Mouse (Mus musculus) left cerebral cortex, postnatal 10 days (tissue): ENCODE measurements around the gene Amdhd1. TPM values are rescaled to one million over a fixed set of nuclear protein-coding genes. Genes with fewer than 3 reads are reported as not detected.

Source experiments
- DNase-seq, 2 experiments: peaks; one replicate each; pipeline ENCODE4 v3.0.0; 2021 to 2022; ENCODE audit warnings: low spot score in 2 of 2, mixed read lengths in 1 of 2; ENCODE audit errors: extremely low spot score in 1 of 2
- intact Hi-C: fragments of 180-260 bp; cut with DNase I; formaldehyde crosslinking; loops from one replicate; pipeline ENCODE4 v1.15.1; 2025
- total RNA-seq, 2 experiments: library from RNA; stranded (reverse); gene quantifications; 2 replicates each; pipeline ENCODE4 v1.2.3; 2021

The Amdhd1 gene
- total RNA-seq, 2 experiments from 2014 or later, result 2.1 to 3.0 TPM

DNA sequence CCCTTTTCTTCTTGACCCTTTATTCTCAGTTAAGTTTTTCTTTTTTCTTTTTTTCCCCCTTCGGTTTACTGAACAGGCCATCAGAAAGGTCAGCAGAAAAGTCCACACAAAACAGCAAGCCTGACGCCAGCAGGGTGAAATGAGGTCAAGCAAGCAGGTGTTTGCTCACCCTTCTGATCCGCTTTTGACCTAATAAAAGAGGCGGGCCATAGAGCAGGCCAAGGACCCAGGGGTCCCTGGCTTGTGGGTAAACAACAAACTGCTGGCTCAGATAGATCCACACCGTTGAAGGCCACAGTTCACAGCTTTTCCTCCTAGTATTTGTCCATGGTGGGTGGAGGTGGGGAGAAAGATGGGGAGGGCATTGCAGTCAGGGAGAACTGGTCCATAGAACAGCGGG is 3.3 kb upstream of the Amdhd1 start:
- intact Hi-C loops, result loop anchor here (5.0 kb wide), 1 partner anchor 46 kb away; no protein-coding TSS in a partner anchor
- no peak for DNase-seq

DNA sequence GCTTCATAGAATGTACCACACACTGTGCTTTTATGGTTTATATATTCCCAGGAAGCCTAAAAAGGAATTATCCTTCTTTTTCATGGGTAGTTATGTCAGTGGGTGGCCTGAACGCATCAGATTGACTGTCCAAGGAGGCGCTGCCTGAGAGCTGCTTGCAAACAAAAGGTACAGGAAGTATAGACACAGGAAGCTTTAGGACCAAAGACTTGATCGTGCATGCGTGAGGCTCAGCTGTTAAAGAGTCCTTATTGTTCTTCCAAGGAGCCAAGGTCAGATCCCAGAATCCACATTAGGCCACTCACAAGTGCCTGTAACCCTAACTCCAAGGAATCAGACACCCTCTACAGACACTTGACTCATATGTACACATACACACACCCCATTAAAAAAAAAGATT is 2.5 kb upstream of the Amdhd1 start:
- intact Hi-C loops, result loop anchor here (5.0 kb wide), 1 partner anchor 45 kb away; no protein-coding TSS in a partner anchor

DNA sequence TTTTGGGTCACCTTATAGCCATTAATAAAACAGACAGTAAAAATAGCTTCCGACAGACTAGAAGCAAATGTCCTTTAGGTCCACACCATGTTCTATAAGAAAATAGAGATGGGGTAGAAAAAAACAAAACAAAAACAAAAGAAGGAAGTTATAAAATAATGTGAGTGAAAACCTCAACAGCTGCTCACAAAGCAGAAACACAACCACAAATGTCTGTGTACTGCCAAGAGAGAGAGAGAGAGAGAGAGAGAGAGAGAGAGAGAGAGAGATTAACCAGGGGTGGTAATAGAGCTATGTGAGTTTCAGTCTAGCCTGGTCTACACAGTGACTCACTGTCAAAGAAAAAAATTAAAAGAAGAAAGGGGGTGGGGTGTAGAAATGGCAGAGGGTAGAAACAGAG is 1.8 kb upstream of the Amdhd1 start:
- DNase-seq, result no peak
- intact Hi-C loops, result loop anchor here (5.0 kb wide), 1 partner anchor 44 kb away; no protein-coding TSS in a partner anchor

More for the DNA sequence above, 2.5 kb upstream of the Amdhd1 start:
- no peak for DNase-seq

DNA sequence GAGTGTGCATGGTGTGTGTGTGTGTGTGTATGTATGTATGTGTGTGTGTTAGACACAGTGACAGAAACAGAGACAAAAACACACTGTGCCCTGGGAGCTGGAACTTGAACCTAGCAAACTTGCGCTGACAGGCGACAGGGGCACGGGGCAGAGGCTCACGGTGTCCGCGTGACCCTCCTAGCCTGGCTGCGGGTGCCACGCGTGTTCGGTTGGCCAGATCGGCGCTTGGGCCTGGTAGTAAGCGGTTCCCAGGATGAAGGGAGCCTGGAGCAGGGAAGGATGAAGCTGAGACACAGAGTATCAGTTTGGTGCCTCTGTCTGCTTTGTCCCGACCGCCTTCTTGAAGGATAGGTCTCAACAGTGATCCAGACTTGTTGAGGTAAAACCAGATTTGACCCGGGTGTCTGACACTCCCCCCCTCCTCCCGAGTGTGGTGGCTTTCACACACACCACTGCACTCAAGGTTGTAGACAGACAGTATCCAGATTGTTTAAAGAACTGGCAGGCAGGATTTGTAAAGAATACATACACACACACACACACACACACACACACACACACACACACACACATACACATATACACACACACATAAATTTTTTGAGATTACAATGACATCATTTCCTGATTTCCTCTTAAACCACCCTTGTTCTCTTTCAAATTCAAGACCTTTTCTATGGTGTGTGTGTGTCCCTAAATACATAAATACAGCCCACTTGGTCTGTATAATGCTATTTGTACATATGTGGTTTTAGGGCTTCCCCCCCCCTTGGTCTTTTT is 788 bp upstream of the Amdhd1 start, which contains the start of gene Ccdc38:
Ccdc38 (plus strand) TSS at position 202 of the 780 bp plus-strand sequence.
- intact Hi-C loops, result loop anchor here (5.0 kb wide), 1 partner anchor 43 kb away; no protein-coding TSS in a partner anchor
- DNase-seq, result no peak

DNA sequence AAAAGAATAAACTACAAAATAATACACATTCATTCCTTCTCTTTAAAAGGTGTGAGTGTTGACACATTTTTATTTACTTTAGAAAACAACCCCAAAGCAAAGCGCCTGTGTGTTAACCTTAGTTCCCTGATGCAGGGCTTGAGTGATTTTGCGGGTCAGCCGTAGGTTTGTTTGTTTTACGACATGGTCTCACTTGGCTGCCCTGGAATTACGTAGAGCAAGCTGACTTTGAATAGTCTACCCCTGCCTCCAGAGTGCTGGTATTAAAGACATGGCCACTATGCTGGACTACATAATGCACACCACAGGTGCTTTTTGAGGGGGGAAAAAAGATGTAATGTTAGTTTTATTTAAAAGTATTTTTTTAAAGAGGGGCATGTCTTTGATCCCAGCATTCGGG is 1.0 kb downstream of the Amdhd1 start:
- no peak for DNase-seq
- intact Hi-C loops, result no loop called here

DNA sequence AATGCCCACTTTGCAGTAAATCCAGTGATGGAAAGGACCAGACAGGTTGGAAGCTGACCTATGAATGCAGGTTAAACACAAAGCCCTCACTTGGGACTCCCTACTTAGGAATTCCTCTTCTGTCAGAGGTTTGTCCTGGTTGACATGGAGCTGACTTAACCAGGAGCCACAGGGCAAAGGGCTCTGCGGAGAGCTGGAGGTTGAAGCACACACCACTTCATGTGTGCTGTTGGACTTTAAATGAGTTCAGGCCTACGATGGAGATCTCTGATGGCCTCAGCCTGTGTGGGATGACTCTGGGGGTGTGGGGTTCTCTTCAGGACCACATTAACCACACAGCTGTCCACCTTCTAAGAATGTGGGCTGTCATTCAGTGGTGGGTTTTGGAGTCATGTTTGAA is 1.5 kb downstream of the Amdhd1 start:
- intact Hi-C loops, result no loop called here
- no peak for DNase-seq

DNA sequence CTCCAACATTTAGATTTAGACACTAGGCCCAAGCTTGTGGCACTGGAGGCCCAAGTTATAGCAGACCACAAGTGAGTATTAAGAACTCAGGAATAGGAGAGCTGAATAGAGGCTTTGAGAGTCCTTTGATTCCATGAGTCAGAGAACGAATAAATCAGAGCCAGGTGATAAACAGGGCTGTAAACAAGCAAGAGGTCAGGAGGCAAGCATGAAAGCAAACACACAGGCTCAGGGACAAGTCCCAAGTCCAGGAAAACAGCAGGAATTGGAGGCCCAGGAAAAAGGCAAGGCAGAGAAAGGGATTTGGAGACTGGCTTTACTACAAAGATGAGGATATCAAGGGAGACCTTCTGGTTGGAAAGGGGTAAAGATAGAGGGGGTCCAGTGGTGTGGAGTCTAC is 14.5 kb downstream of the Amdhd1 start:
- no peak for DNase-seq
- intact Hi-C loops, result no loop called here

DNA sequence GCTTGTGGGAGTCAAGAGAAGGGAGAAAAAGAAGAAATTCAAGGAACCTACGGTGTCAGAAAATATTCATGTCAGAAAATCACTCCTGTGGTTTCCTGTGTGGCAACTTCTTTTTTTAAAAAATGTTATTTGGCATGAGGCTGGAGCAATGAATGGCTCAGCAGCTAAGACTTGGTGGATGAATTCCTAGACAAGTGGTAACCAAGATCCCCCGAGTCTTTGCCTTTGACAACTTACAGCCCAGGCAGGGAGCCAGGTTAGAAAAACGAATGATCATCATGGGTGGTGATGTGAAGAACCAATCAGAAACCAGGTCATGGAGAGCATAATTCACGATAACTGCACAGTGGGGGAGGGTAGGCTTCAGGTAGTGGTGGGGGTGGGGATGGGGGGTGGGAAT is 18.8 kb downstream of the Amdhd1 start:
- intact Hi-C loops, result no loop called here
- no peak for DNase-seq

DNA sequence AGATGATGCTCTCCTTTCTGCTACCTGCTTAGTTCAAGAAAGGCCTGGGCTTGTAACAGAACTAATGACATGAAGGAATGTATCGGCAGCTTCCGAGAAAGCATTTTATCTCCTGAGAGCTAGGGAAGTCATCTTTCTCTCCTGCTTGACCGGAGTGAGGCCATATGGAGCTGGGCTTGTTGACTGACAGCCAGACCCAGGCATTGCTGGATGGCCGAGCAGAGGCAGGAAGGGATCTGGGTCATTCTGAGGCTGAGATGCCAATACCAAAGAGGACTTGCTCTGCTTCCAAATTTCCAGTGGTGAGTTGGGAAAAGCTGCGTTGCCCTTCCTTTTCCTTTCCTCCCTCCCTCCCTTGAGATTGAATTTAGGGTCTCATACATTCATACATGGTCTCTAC is 20.1 kb downstream of the Amdhd1 start:
- DNase-seq, result no peak
- intact Hi-C loops, result no loop called here

DNA sequence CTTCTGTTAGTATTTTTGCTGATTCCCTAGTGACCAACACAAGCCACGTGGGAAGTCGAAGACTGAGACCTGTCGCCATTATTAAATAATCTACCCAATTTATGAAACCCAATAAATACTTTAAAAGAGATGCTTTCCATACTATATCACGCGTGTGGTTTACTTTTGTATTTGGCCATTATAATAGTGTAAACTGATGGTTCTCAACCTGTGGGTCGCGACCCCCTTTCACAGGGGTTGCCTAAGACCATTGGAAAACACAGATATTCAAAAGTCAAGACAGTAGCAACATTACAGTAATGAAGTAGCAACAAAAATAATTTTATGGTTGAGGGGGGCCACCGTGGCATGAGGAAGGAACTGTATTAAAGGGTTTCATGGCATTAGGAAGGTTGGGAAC is 20.7 kb downstream of the Amdhd1 start:
- DNase-seq, result no peak
- intact Hi-C loops, result no loop called here

DNA sequence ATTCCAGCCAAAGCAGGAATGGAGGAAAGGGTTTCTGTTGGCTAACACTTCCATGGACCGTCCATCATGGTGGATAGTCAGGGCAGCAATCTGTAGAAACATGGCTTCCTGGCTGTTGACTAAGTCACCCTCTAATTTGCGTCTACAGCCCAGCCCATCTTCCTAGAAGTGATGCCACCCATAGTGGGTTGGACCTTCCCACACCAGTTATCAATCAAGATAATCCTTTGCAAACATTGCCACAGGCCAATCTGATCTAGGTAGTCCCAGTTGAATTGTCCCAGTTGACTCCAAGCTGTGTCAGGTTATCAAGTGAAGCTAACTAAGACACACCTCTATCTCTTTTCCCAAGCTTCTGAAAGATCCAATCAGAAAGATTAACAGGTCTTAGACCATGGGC is 21.2 kb downstream of the Amdhd1 start:
- no peak for DNase-seq
- intact Hi-C loops, result no loop called here

DNA sequence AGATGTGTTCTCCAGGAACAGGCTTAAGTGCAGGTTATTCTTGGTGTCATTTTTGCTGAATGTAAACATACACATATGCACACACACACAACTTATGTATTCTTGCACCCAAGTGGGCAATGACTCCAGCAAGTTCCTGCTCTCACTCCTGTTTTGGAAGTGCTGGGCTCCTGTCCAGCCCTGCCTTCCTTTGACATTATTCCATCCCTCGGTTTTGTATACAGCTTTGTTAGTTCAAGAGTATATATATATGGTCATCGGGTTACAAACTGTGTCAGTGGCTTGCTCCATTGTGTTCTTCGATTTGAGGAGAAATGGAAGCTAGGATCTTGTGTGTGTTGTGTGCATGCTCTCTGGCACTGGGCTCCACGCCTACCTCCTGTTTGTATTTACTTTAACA is 21.6 kb downstream of the Amdhd1 start:
- no peak for DNase-seq
- intact Hi-C loops, result no loop called here

DNA sequence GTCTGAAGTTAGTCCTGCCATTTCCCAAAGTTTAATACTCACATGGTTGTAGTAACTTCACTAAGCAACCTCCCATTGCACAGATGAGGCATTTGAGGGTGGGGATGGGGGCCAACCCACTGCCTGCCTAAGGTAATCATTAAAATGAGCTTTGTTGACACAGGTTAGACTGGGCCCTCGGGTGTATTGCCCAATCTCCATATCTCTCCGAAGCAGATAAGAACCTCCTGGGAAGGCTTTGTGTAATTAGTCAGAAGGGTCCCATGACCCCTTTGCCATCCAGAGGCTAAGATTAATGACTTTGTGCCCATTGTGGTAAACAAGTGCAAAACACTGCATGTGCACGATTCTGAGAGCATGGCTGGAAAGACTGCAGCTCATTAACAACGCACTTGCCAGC is 22.1 kb downstream of the Amdhd1 start:
- no peak for DNase-seq
- intact Hi-C loops, result no loop called here

DNA sequence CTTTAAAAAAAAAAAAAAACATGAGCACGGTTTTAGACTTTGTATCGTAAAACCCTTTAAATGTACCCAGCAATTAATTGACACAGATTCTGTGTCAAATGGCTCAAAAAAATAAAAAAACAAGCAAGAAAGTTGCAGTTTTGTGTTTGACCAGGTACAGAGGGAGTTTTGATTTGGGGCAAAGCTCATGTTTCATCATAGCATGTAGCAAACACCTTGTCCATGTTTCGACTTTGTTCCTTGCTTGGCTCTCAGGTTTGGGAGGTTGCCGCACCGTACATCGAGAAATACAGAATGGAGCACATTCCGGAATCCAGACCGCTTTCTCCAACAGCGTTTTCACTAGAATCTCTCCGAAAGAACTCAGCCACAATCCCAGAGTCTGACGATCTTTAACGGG is 23.9 kb downstream of the Amdhd1 start:
- intact Hi-C loops, result no loop called here
- DNase-seq, result no peak

DNA sequence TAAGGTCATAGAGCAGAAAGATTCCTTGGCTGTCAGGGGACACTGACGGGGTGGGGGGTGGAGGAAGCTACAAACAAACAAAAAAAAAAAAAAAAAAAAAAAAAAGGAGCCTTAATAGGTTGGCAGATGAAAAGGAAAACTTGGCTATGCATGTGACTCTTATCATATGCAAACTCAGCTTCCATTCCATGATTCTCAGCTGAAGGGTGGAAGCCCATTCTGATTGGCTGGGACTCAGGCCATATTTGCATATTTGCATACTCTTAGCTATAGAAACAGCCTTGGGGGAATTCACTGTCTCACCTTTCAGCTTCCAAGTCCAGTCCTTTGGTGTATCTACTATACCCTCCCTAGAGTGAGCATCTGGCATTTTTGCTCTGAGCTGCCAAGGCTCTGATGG is 24.4 kb downstream of the Amdhd1 start:
- no peak for DNase-seq
- intact Hi-C loops, result no loop called here

DNA sequence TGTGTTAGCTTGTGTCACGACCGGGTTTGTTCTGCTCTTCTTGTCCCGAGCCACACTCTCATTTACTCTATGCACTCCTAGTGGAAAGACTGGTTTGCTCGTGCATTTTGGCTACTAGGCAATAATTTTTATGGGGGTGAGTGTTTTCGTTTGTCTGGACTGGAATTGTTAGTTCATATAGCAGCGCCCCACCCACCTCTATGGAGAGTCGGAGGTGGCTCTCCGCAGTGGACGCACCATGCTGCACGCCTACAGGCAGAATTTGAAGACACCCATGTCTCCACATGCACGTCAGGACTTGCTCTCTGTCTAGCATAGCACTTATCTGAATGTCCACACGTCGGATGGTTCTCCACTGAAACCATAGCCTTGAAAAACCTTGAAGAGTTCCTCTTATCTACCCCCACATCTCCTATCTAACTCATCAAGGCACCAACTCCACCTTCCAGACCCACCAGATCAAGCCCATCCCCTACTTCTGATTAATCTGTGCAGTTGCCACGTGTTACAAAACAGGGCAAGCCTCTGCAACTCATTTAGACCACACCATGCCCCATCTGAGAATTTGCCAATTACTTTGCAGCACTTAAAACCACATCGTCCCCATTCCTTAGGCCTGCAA is 30.2 kb downstream of the Amdhd1 start:
- no peak for DNase-seq
- intact Hi-C loops, result no loop called here

DNA sequence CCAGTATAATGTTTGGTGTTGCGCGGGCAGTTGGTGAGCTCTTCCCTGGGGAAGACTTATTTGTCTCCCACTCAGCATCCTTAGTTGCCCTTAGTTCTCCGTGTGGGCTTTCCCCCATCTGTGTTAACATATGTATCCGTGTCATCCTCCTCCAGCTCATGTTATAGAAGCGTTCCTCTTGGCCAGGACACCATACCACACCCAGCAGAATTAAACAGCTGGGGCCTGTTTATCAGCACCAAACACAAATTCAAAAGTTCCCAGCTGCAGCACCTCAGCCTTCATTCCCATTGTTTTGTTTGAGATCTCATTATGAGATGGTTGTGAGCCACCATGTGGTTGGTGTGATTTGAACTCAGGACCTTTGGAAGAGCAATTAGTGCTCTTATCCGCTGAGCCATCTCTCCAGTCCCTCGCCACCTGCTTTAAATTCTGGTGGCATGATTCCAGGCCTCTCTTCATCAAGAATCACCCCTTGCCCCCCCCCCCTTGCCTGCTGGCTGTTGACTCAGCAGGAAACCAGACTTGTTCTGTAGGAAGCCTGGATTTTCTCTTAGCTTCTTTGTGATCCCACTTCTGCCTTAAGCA is 31.4 kb downstream of the Amdhd1 start:
- no peak for DNase-seq
- intact Hi-C loops, result no loop called here

DNA sequence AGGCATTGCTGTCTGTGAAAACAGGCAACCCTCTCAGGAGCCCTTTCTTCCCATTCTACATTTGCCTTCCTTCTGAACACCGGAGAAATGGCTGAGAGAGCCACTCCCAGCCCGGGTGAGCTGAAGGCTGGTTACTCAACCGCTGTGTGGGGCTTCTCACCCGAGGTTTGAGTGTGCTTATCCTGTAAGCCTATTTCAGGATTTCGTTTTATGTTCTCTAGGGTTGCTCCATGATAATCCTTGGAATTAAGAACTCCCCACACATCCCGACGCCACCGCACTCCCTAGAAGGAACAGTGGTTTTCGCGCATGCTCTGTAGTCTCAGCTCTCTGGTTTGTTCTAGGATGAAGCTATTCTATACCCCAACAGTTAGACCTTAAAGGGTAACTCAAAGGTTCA is 38.5 kb downstream of the Amdhd1 start:
- DNase-seq, result no peak
- intact Hi-C loops, result no loop called here

DNA sequence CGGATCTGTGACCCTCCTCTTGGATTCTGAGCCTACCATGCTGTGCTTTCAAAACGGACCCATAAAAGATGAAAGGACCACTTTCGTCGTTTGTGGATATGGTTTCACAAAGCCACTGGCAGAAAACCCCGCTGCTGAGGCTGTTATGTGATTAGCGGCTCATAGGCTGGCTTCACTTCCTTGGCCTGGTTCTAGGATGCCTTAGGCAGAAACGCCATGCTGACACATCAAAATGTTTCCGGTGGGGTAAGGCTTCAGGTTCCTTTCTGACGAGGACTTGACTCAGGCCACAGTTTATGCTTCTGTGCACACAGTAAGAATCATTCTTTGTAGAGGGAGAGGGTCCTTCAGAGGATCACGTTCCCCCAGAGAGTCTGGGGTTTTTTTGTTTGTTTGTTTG is 39.0 kb downstream of the Amdhd1 start:
- intact Hi-C loops, result no loop called here
- DNase-seq, result no peak

DNA sequence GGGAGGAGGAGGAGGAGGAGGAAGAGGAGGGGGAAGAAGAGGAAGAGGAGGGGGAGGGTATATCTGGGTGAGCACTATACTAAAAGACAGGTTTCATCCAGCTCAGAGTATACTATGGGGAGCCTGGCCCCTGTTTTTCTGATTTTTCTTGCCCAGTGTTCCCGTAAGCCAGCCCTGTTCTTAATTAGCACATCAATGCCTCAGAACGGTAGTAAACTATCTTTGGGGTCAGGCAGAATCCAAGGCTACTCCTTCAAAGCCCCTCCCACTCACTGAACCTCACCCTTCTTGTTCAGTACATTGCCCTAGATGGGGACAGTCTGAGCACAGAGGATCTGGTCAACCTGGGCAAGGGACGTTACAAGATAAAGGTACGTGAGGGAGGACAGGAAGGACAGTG is 49.4 kb downstream of the Amdhd1 start:
- intact Hi-C loops, result no loop called here
- DNase-seq, result no peak
